Mouse (Mus musculus) small intestine, adult 2 months (tissue): ENCODE data around the gene Cabcoco1.
A peak's percentile ranks its signal among the peaks of the same experiment; 100 is the strongest.

Source experiments
- CTCF ChIP-seq: fragments of 200-500 bp; IDR thresholded peaks from 2 replicates; pipeline ENCODE4 v1.5.1; 2012; ENCODE audit warnings: low read depth, mild to moderate bottlenecking, control low read depth, inconsistent platforms, low read length, moderate library complexity, mixed read lengths; ENCODE audit not compliant: insufficient replicate concordance, insufficient read length; ENCODE audit errors: extremely low read depth
- POLR2A ChIP-seq: fragments of 200-500 bp; IDR thresholded peaks from 2 replicates; pipeline ENCODE4 v1.6.1; 2012; ENCODE audit warnings: low read depth, mild to moderate bottlenecking, control low read depth, inconsistent platforms, low read length, moderate library complexity

DNA sequence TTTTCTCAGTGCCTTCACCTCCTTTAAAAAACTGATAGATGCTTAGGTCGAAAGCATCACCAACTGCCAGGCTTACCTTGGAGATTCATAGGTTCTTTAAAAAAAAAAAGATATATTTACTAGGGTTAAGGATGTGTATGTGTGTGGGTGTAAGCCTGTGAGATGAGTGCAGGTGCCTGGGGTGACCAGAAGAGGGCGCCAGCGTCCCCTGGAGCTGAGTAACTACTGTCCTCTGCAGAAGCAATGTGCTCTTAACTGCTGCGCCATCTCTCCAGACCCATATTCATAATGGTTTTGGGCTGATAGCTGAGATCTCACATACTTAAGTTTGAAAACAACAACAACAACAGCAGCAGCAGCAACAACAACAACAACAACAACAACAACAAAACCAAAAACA lies 35.5 kb downstream of the Cabcoco1 start:
- peak; percentile 33; the same call in 1 of the 2 replicates for TF ChIP-seq CTCF
- no peak for TF ChIP-seq POLR2A
